Mouse (Mus musculus): ENCODE results near the gene Cpeb1.

- TF ChIP-seq GATA1 (IDR thresholded peaks at IDR 0.05; ENCODE audit: borderline replicate concordance, low read length) (no peak), FLI1 (IDR thresholded peaks at IDR 0.05; ENCODE audit: low read length) (no peak)
Observed at GRCm38 (mm10) chr7:81335705-81336431, 119.4 kb downstream of the Cpeb1 start.

Measured in megakaryocyte, embryonic 14.5 days (primary cell).